Mouse (Mus musculus): Measurements from ENCODE around the gene Tmco4. TPM values are rescaled to one million over a fixed set of nuclear protein-coding genes. Genes with fewer than 3 reads are reported as not detected.

Tmco4 gene
- polyA plus RNA-seq, 1 experiment from 2014 or later: 5.3 TPM

GRCm38 (mm10) chr4:139101546-139101945, 128.9 kb downstream of the Tmco4 start:
- Histone ChIP-seq H3K9ac (replicated peaks) (no peak overlapping the region), H3K27me3 (ENCODE audit: insufficient read depth, low read length) (no peaks in the 10 kb centered on the region), H3K4me2 (ENCODE audit: low read depth, low read length) (no peak overlapping the region), H3K36me3 (replicated peaks; ENCODE audit: insufficient read depth, low read length) (peaks cover 27% of the 10 kb centered on the region), H3K9me3 (ENCODE audit: low read length) (no peaks in the 10 kb centered on the region), H3K27ac (ENCODE audit: low read depth) (no peak overlapping the region), H3K4me3 (ENCODE audit: low read depth, low read length) (no peak overlapping the region), H3K4me1 (ENCODE audit: insufficient read depth) (no peaks in the 10 kb centered on the region)
- TF ChIP-seq EP300 (IDR thresholded peaks at IDR 0.05; ENCODE audit: low read depth) (no peak), CTCF (IDR thresholded peaks at IDR 0.05; ENCODE audit: low read depth) (no peak)
- DNase-seq: no peak
- no peak for ATAC-seq
- WGBS (ENCODE audit: insufficient replicate concordance): 80% methylated on average over 6 of the region's 6 CpGs

- DNase-seq (no peak), ATAC-seq (no peak)
- no peak for TF ChIP-seq EP300 (IDR thresholded peaks at IDR 0.05; ENCODE audit: low read depth)
- no peak for TF ChIP-seq CTCF (IDR thresholded peaks at IDR 0.05; ENCODE audit: low read depth)
- H3K4me1 ChIP-seq (ENCODE audit: insufficient read depth): peaks cover 6% of the 10 kb centered on the region; the same call in 1 of the 2 replicates
- peaks cover 30% of the 10 kb centered on the region for H3K36me3 ChIP-seq (replicated peaks; ENCODE audit: insufficient read depth, low read length)
- no peak overlapping the region for H3K27ac ChIP-seq (ENCODE audit: low read depth)
- no peak overlapping the region for H3K9ac ChIP-seq (replicated peaks)
- no peak overlapping the region for H3K4me2 ChIP-seq (ENCODE audit: low read depth, low read length)
- no peak overlapping the region for H3K4me3 ChIP-seq (ENCODE audit: low read depth, low read length)
- H3K27me3 ChIP-seq (ENCODE audit: insufficient read depth, low read length): no peaks in the 10 kb centered on the region
- WGBS (ENCODE audit: insufficient replicate concordance): 90% methylated on average over 1 of the region's 1 CpGs
- no peaks in the 10 kb centered on the region for H3K9me3 ChIP-seq (ENCODE audit: low read length)
Measured at GRCm38 (mm10) chr4:139105453-139105852, 132.8 kb downstream of the Tmco4 start.

Other genes with a start within 250 kb of the Tmco4 start
- not detected in 2 replicates for gene Pla2g2c, start 248.1 kb upstream of the Tmco4 start, polyA plus RNA-seq (2015; fragmentation: Nextera tagmentation; extraction: Ambion mirVana)
- gene Ubxn10, start 235.7 kb upstream of the Tmco4 start, polyA plus RNA-seq (2015; fragmentation: Nextera tagmentation; extraction: Ambion mirVana): 0.05 and 0.08 TPM in 2 replicates
- not detected in 2 replicates for gene Pla2g2f, start 215.3 kb upstream of the Tmco4 start, polyA plus RNA-seq (2015; fragmentation: Nextera tagmentation; extraction: Ambion mirVana)
- gene Pla2g2d, start 197.2 kb upstream of the Tmco4 start, polyA plus RNA-seq (2015; fragmentation: Nextera tagmentation; extraction: Ambion mirVana): 0.05 and 0.06 TPM in 2 replicates
- not detected in 2 replicates for gene Pla2g5, start 109.4 kb upstream of the Tmco4 start, polyA plus RNA-seq (2015; fragmentation: Nextera tagmentation; extraction: Ambion mirVana)
- not detected in 2 replicates for gene Gm13030, start 98.9 kb upstream of the Tmco4 start, polyA plus RNA-seq (2015; fragmentation: Nextera tagmentation; extraction: Ambion mirVana)
- not detected in 2 replicates for gene Pla2g2e, start 94.9 kb upstream of the Tmco4 start, polyA plus RNA-seq (2015; fragmentation: Nextera tagmentation; extraction: Ambion mirVana)
- gene Otud3, start 58.9 kb upstream of the Tmco4 start, polyA plus RNA-seq (2015; fragmentation: Nextera tagmentation; extraction: Ambion mirVana): 1.2 and 1.5 TPM in 2 replicates
- gene Rnf186, start 5.8 kb upstream of the Tmco4 start, polyA plus RNA-seq (2015; fragmentation: Nextera tagmentation; extraction: Ambion mirVana): 0.17 and 0.36 TPM in 2 replicates
- gene Htr6, start 102.7 kb downstream of the Tmco4 start, polyA plus RNA-seq (2015; fragmentation: Nextera tagmentation; extraction: Ambion mirVana): not detected in 2 replicates
- gene Nbl1, start 120.1 kb downstream of the Tmco4 start, polyA plus RNA-seq (2015; fragmentation: Nextera tagmentation; extraction: Ambion mirVana): 3.0 and 3.1 TPM in 2 replicates
- gene Minos1, start 158.2 kb downstream of the Tmco4 start, polyA plus RNA-seq (2015; fragmentation: Nextera tagmentation; extraction: Ambion mirVana): 384 and 387 TPM in 2 replicates
- gene Capzb, start 220.0 kb downstream of the Tmco4 start, polyA plus RNA-seq (2015; fragmentation: Nextera tagmentation; extraction: Ambion mirVana): 136 and 143 TPM in 2 replicates

All from liver, postnatal 0 days (tissue).